Mouse (Mus musculus) gastrocnemius, adult 18-20 months (tissue): ENCODE results near the gene Gpkow. TPM values are rescaled to one million over a fixed set of nuclear protein-coding genes. Genes with fewer than 3 reads are reported as not detected.
"Not testable (repeated sequence)": the region's sequence is repeated elsewhere in the genome, so short reads cannot be mapped to it uniquely, and the experiment has no call there.

Experiments
- DNase-seq: peaks from one replicate; pipeline ENCODE4 v3.0.0; 2021; ENCODE audit warnings: low spot score
- total RNA-seq, 2 experiments: library from RNA; stranded (reverse); gene quantifications; 2 replicates each; pipeline ENCODE4 v1.2.3; 2021

Gene Gpkow
- total RNA-seq, 2 experiments from 2014 or later, result 14.3 to 15.0 TPM

DNA sequence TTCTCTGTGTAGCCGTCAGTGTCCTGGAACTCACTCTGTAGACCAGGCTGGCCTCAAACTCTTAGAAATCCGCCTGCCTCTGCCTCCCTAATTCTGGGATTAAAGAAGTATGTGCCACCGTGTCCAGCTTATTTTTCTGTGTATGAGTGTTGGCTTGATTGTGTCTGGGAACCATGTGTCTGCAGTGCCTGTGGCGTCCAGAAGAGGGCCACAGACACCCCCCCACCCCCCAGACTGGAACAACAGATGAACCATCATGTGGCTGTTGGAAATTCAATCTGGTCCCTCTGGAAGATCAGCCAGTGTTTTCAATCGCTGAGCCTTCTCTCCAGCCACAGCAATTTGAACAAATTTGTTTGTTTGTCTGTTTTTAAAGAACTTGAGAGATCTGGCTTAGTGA is 46.5 kb downstream of the Gpkow start:
- DNase-seq, result no peak

DNA sequence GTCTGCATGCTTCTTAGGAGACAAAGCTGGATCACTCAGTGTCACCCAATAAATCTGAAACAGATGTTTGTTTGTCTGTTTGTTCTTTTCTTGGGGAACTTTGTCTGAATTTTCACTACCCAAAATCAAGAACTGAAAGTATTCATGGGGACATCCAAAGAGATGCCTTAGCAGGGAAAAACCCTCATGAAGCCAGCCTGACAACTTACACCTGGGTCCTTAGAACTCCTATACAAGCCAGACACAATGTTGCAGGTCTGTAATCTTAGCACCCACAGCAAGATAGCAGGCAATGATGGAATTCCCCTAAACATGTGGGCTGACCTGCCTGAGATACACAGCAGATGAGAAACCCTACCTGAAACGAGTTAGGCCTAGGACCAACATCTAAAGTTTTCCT is 48.0 kb downstream of the Gpkow start:
- no peak for DNase-seq

DNA sequence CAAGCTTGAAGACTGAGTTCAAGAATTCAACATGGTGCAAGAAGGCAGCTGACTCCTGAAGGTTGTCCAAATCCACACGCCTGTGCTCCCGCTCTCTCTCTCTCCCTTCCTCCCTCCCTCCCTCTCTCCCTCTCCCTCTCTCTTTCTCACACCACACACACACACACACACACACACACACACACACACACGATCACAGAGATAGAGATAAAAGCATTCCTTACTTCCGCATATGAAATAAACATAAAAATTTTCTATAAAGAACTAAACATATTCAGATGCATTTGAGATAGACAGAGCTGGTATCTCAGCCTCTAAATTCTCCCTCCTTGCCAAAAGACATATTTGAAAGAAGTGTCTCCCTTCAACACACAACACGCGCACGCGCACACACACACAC is 48.5 kb downstream of the Gpkow start:
- DNase-seq, result no peak

DNA sequence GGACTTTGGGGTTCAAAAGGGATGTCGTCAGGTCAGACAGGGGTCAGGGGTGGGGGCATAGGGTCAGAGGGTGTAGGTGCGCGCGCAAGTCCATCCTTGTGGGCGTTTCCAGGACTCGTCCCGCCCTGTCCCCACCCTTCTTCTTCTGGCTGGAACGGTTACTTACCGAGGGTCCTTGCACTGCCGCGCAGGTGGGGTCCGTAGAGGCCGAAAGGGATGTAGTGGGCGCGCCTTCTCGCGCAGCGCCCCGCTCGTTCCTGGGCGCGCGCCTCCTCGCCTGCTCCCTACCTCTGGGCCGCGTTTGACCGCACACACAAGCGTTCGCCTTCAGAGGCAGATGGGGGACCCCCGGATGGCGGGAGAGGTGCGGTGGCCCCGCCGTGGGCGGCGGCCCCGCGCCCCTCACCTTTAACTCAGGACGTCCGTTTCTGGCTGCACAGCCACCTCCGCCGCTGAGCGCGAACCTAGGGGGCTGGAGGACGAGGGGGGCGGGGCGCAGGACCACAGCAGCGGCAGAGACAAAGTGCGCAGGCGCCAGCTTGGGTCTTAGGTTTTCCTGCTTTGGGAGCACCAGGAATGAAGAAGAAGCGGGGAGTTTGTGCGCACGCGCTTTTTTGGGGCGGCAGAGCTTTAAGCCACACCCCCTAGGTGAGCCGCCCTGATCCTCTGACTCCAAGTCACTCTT is 53.6 kb downstream of the Gpkow start, which contains the start of gene Ccdc120:
TSS of gene Ccdc120 (minus strand) at position 474 of the 685 bp plus-strand sequence.
- no peak for DNase-seq

DNA sequence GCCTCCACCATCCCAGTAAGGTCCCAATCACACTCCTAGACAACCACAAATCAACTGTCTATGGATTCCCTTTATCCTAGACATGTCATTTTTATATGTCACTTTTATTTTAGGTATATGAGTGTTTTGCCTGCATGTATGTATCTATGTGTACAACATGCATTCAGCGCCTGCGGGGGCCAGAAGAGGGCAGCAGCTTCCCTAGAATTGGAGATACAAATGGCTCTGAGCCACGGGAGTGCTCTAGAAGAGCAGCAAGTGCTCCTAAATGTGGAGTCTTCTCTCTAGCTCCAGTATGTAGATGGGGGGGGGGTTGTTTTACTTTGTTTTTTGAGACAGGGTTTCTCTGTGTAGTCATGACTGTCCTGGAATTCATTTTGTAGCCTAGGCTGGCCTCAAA is 56.7 kb downstream of the Gpkow start:
- DNase-seq, result not testable (repeated sequence)

Other genes with a start within 250 kb of the Gpkow start
- under 1 TPM in 1 of 2 experiments, not detected in 1; 0.11 TPM for gene Foxp3, start 123.5 kb upstream of the Gpkow start, total RNA-seq
- gene Ppp1r3f, start 122.8 kb upstream of the Gpkow start, total RNA-seq, result 1 to 10 TPM; 3.1 to 3.9 TPM
- 10 to 100 TPM; 10.6 to 12.4 TPM for gene Ccdc22, start 91.6 kb upstream of the Gpkow start, total RNA-seq
- gene Cacna1f, start 90.0 kb upstream of the Gpkow start, total RNA-seq, result not detected
- 1 to 10 TPM; 1.4 to 1.5 TPM for gene Syp, start 58.7 kb upstream of the Gpkow start, total RNA-seq
- 10 to 100 TPM; 10.8 to 26.5 TPM for gene Prickle3, start 39.9 kb upstream of the Gpkow start, total RNA-seq
- gene Plp2, start 25.7 kb upstream of the Gpkow start, total RNA-seq, result 10 to 100 TPM; 30.3 to 35.0 TPM
- gene Magix, start 15.9 kb upstream of the Gpkow start, total RNA-seq, result 10 to 100 TPM; 30.6 to 33.7 TPM
- gene Wdr45, start 17.2 kb downstream of the Gpkow start, total RNA-seq, result 10 to 100 TPM; 32.4 to 37.1 TPM
- under 1 TPM in 1 of 2 experiments, not detected in 1; 0.45 TPM for gene Gm45208, start 25.1 kb downstream of the Gpkow start, total RNA-seq
- 1 to 10 TPM; 5.0 to 5.6 TPM for gene Praf2, start 31.3 kb downstream of the Gpkow start, total RNA-seq
- under 1 TPM; 0.34 to 0.50 TPM for gene Ccdc120, start 53.8 kb downstream of the Gpkow start, total RNA-seq
- 1 to 10 TPM; 7.9 to 9.2 TPM for gene Tfe3, start 65.4 kb downstream of the Gpkow start, total RNA-seq
- gene Gripap1, start 92.6 kb downstream of the Gpkow start, total RNA-seq, result 10 to 100 TPM; 16.7 to 19.5 TPM
- under 1 TPM in 1 of 2 experiments, not detected in 1; 0.12 TPM for gene Kcnd1, start 125.2 kb downstream of the Gpkow start, total RNA-seq
- gene Otud5, start 144.2 kb downstream of the Gpkow start, total RNA-seq, result 10 to 100 TPM; 14.6 to 17.1 TPM
- gene Pim2, start 181.1 kb downstream of the Gpkow start, total RNA-seq, result 1 to 10 TPM; 1.5 to 1.9 TPM
- gene Slc35a2, start 186.9 kb downstream of the Gpkow start, total RNA-seq, result 1 to 10 TPM; 7.7 to 9.5 TPM
- gene Pqbp1, start 202.1 kb downstream of the Gpkow start, total RNA-seq, result 10 to 100 TPM; 22.3 to 23.5 TPM
- gene Timm17b, start 202.2 kb downstream of the Gpkow start, total RNA-seq, result 10 to 100 TPM; 42.7 to 47.6 TPM
- gene Gm10491, start 210.7 kb downstream of the Gpkow start, total RNA-seq, result not detected
- gene Gm10490, start 212.4 kb downstream of the Gpkow start, total RNA-seq, result not detected
- not detected for gene Pcsk1n, start 222.7 kb downstream of the Gpkow start, total RNA-seq
- not detected for gene Eras, start 231.5 kb downstream of the Gpkow start, total RNA-seq